Mouse (Mus musculus): ENCODE measurements around the gene 1700069L16Rik.

Gene 1700069L16Rik

DNA sequence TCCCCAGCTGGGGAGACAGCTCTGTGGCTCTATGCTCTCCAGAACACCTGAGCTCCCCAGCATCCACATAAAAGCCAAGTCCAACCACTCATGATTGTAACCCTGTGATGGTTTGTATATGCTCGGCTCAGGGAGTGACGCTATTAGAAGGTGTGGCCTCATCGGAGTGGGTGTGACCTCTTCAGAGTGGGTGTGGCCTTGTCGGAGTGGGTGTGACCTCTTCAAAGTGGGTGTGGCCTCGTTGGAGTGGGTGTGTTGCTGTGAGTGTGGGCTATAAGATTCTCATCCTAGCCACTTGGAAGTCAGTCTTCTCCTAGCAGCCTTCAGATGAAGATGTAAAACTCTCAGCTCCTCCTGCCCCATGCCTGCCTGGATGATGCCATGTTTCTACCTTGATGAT is 37.1 kb downstream of the 1700069L16Rik start:
- no peak for DNase-seq (ENCODE audit: low spot score in 2 of 2)

DNA sequence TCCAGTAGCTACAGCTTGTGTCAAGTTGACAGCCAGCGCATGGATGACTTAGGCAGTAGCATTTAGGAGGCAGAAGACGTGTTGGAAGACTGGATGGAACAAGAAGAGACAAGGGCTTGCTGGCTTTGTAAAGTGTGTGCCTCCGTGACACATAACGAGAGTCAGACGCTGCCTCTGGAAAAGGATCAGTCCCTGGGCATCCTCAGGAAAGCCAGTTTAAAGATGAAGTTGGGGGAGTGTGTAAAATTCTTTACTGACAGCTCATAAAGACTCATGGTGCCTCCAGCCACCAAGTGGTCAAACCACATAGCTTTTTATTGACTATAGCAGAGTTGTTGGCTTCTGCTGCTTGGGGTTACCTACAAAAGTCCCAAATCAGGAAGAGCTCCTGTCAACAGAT is 39.1 kb downstream of the 1700069L16Rik start:
- DNase-seq (ENCODE audit: low spot score in 2 of 2): no peak

DNA sequence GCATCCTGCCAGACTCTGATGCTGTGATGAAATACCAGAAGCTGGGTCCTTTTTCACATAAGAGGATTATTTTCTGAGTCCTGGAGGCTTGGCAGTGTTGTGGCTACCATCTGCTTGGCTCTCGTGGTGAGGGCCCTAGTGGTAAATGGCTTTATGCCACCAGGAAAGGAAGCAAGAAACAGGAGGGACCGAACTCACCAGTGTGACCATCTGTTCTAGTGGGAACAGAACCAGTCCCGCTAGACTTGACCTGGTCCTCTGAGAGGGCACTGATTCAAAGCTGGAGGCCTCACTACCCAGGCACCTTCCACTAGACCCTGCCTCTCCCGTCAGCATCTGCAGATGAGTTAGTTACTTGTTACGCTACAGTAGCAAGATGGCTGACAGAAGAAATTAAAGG is 41.3 kb downstream of the 1700069L16Rik start:
- DNase-seq (ENCODE audit: low spot score in 2 of 2): no peak

GRCm38 (mm10) chr5:113682472-113682871 is 42.1 kb downstream of the 1700069L16Rik start:
- no peak for DNase-seq (ENCODE audit: low spot score in 2 of 2)

- DNase-seq (ENCODE audit: low spot score in 2 of 2): no peak
These were observed 43.4 kb downstream of the 1700069L16Rik start for GRCm38 (mm10) chr5:113681219-113681618.

- DNase-seq (ENCODE audit: low spot score in 2 of 2): no peak
These were observed 45.1 kb downstream of the 1700069L16Rik start for GRCm38 (mm10) chr5:113679509-113679908.

DNA sequence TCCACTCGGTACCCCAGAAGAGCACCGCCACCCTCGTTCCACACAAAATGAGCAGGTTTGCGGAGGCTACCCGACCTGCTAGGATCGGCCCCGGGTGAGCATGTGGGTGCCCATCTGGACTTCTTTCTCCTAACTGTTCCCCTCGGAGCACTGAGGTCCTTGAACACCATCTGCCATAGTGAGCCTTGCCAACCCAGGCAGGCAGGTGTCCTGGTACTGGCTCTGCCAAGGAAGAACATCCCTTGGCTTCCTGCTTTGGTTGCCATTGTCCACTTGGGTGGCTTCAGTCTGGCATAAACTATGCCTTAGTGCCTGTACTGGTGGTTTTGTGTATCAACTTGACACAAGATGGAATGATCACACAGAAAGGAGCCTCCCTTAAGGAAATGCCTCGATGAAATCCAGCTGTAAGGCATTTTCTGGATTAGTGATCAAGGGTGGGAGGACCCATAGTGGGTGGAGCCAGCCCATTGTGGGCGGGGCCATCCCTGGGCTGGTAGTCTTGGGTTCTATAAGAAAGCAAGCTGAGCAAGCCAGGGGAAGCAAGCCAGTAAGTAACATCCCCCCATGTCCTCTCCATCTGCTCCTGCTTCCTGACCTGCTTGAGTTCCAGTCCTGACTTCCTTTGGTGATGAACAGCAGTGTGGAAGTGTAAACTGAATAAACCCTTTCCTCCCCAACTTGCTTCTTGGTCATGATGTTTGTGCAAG is 45.7 kb downstream of the 1700069L16Rik start:
- no peak for DNase-seq (ENCODE audit: low spot score in 2 of 2)

DNA sequence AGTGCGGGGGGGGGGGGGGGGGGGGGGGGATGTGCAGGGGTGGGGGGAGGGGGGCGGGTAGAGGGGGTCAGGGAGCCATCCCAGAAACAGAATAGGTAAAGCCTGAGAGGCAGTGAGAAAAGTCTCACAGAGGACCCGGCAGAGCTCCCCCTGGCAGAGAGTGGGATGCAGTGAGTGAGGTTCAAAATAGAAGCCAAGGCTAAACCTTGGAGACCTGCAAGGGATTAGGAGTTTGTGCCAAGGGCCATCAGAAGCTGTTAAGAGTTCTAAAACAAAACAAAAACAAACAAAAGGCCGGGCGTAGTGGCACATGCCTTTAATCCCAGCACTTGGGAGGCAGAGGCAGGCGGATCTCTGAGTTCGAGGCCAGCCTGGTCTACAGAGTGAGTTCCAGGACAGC is 47.0 kb downstream of the 1700069L16Rik start:
- no peak for DNase-seq (ENCODE audit: low spot score in 2 of 2)

DNA sequence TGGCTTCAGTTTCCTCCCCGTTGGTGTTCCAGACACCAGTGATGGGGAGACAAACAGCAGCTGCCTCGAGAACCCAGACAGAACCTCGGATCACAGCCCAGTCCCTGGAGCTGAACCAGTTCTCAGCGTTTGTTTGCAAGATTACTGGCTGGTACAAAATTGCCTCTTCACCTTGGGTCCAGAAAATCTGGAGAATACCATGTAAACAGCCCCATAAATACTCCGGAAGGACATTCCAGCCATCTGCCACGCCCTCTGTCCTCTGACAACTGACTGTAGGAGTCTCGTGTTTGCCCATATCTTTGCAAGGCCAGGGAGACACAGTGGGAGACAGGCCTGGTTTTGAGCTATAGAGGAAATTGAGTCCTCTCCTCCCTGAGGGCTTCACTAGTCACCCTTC is 49.7 kb downstream of the 1700069L16Rik start:
- DNase-seq (ENCODE audit: low spot score in 2 of 2): no peak

DNA sequence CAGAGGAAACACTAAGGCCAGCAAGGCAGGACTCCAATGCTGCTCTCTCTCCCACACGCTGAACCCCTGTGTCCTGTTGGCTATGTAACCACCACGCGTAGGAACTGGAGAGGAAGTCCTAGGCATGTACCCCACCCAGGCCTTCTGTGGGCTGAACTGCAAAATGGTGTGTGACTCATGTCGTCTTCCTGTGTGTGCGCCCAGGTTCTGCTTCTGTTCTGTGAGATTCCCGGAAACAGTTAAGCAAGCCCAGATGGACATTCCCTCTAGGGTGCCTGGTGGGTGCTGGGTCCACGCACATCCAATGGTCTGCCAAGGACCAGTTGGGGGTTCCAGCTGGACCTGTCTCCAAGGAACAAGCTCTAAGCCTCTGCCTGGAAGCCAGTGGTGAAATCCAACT is 52.1 kb downstream of the 1700069L16Rik start:
- no peak for DNase-seq (ENCODE audit: low spot score in 2 of 2)

DNA sequence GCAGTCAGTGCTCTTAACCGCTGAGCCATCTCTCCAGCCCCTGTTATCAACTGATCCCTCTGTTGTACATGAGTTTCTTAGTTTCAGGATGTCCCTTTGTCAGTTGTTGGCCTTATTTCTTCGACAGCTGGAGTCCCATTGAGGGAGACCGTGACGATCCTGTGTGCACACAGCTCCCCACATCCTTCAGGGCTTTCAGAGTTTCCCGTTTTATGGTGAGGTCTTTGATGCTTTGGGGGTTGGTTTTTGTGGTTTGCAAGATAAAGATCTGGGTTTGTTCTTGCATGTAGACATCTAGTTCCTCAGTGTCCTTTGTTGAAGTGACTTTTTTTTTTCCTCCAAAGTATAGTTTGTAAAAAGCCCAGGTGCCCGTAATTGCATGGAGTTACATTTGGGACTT is 54.0 kb downstream of the 1700069L16Rik start:
- DNase-seq (ENCODE audit: low spot score in 2 of 2): no peak

GRCm38 (mm10) chr5:113670110-113670509 is 54.5 kb downstream of the 1700069L16Rik start:
- no peak for DNase-seq (ENCODE audit: low spot score in 2 of 2)

- no peak for DNase-seq (ENCODE audit: low spot score in 2 of 2)
These were observed 59.9 kb downstream of the 1700069L16Rik start for GRCm38 (mm10) chr5:113664629-113665195.

- no peak for DNase-seq (ENCODE audit: low spot score in 2 of 2)
These were observed 60.4 kb downstream of the 1700069L16Rik start for GRCm38 (mm10) chr5:113664127-113664526.

GRCm38 (mm10) chr5:113660872-113661271 is 63.7 kb downstream of the 1700069L16Rik start:
- DNase-seq (ENCODE audit: low spot score in 2 of 2): no peak

DNA sequence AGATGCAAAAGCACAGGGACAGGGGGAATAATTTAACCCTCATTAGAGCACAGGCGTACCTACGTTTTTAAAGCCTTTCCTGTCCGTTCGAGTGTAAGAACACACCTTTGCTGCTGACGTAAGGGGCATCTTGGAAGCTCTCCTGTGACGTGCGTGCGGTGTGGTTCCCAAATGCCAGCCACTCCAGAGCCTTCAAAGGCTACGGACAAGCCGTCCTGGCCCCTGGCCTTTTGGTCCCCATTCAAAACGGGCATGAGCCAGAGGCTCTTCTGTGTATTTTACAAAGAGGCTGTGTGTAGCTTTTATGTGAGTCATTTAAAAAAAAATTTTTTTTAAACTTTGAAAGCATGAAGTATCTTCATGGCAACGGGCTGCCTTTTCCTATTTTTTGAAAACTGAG is 69.8 kb downstream of the 1700069L16Rik start:
- no peak for DNase-seq (ENCODE audit: low spot score in 2 of 2)

DNA sequence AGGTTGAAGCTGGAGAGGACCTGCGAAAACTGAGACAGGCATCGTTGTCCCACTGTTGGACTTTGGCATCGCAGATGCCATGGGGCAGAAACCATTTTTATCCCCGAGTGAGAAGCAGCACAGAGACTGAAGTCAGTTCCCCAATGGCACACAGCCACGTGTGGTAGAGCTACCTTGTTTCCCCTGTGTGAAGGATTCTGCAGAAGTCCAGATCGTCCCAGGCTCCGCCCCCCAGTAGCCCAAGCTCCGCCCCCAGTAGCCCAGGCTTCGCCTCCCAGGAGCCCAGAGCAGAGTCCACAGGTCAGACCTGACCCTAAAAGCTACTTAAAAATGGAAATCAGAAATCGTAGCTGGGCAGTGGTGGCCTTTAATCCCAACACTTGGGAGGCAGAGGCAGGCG is 70.4 kb downstream of the 1700069L16Rik start:
- no peak for DNase-seq (ENCODE audit: low spot score in 2 of 2)

- no peak for DNase-seq (ENCODE audit: low spot score in 2 of 2)
These were observed 72.4 kb downstream of the 1700069L16Rik start for GRCm38 (mm10) chr5:113652215-113652614.

- DNase-seq (ENCODE audit: low spot score in 2 of 2): no peak
These were observed 74.3 kb downstream of the 1700069L16Rik start, which contains the start of gene Cmklr1 for GRCm38 (mm10) chr5:113650035-113650865. Cmklr1 (minus strand) TSS chr5:113650426.

DNA sequence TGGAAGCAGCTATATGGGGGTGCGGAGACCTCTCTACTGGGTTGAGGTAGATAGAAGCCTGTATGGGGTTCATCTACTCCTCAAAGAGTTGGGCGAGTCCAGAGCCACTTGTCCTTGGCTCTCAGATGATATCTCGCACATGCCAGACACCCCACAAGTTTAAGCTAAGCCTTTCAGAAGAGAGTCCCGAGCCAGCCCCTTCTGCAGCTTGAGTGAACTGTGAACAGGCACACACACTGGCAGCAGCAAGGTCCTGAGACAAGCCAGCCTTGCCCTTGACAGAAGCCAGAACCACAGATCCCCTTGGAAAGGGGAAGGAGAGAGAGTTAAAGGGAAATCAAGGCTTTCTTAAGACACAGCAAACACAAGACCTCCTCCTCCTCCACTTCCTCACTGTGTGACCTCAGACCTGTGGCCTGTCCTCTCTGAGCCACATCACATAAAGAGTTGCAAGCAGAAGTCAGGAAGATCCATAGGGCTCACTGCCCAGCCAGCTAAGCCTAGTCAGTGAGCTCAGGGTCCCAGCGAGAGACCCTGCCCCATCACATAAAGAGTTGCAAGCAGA is 75.8 kb downstream of the 1700069L16Rik start:
- no peak for DNase-seq (ENCODE audit: low spot score in 2 of 2)

- no peak for DNase-seq (ENCODE audit: low spot score in 2 of 2)
These were observed 77.4 kb downstream of the 1700069L16Rik start for GRCm38 (mm10) chr5:113647141-113647540.

DNA sequence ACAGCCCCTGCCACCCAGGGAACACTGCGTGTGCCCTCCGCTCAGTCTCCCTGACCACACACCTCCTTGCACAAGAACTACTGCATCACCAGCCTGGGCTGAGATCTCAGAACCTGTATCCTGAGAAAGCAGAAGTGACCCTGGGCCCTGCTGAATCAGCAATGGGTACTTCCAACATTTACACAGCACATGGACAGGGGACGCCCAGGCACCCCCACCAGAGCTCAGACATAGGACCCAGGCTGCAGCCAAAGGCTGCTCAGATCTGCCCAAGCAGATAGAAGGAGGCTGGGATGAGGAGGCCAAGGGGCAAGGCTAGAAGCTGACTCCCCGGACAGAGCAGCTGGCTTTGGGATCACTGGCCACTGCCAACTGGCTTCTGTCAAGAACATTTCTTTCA is 80.1 kb downstream of the 1700069L16Rik start:
- DNase-seq (ENCODE audit: low spot score in 2 of 2): no peak

Measured in frontal cortex, postnatal 36 days (tissue).